Comparison of ENCODE assay signal across 8 mouse cellular contexts in the genomic region with DNA sequence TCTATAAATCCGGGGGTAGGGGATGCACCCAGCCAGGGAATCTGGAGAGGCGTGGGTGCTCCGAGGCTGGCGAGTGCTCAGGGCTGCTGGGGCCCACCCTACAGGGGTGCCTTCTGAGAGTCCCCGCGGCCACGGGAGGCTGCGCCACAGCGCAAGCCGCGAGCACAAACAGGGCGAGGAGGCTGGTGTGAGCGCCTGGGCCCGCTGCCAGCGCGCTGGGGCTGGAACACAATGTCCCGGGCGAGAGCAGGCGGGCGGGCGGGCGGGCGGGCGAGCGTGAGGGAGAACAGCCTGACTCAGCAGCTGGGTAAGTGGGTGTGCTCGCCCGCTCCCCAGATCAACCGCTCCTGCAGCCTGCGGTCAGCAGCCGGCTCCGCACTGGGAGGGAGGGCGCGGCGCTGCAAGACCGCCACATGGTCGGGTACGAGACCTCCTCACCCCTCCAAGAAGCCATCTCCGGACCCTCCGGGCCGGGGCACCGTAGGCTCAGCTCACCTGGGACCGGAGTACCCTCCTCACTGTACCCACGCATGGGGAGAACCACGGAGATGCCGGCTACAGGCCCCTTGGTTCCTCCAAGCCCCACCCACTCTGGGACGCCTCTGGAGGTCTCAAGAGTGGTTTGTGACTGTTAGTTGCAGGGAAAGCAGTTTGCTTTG. TPM values are rescaled to one million over a fixed set of nuclear protein-coding genes. Genes with fewer than 3 reads are reported as not detected.
A peak's percentile ranks its signal among the peaks of the same experiment; 100 is the strongest.
DNase-seq lines count a peak whose midpoint lies in the region; ATAC-seq and TF ChIP-seq lines count a peak whose summit lies in the region.

No protein-coding gene starts in this region.

- under 1% methylated on average over 38 of the region's 46 CpGs for WGBS in intestine, embryonic 14.5 days
- WGBS in small intestine, adult 2 months, result under 1% methylated on average over 40 of the region's 46 CpGs

- peak overlapping the region; percentile 47 for H3K27ac ChIP-seq in intestine, embryonic 14.5 days (ENCODE audit: low read depth)
- peak overlapping the region; percentile 84 for H3K27ac ChIP-seq in small intestine, adult 2 months (ENCODE audit: insufficient read depth, low read depth, low read length)

- H3K9me3 ChIP-seq in intestine, embryonic 14.5 days (ENCODE audit: control insufficient read depth, low read length), result no peaks in the 10 kb centered on the region

- peak overlapping the region; percentile 32 for H3K4me3 ChIP-seq in intestine, embryonic 14.5 days (ENCODE audit: low read depth, low read length)
- H3K4me3 ChIP-seq in small intestine, adult 2 months (ENCODE audit: low read depth, low read length), result peak overlapping the region; percentile 67

- H3K9ac ChIP-seq in intestine, embryonic 14.5 days (ENCODE audit: low read length), result peak overlapping the region; percentile 37

- H3K36me3 ChIP-seq in intestine, embryonic 14.5 days (ENCODE audit: control insufficient read depth, insufficient read depth, low read length), result no peaks in the 10 kb centered on the region
- no peaks in the 10 kb centered on the region for H3K36me3 ChIP-seq in small intestine, adult 2 months (ENCODE audit: control insufficient read depth, insufficient read depth, low read length)

- peak overlapping the region; percentile 73 for H3K4me2 ChIP-seq in intestine, embryonic 14.5 days (ENCODE audit: low read length)

- DNase-seq in ZHBTc4 (ENCODE audit: low read depth, low spot score), result peak; percentile 58
- DNase-seq in cerebellum, postnatal 36 days, result peak; percentile 82
- DNase-seq in gastrocnemius, adult 8-10 months (ENCODE audit: low spot score in 2 of 2), result peak; percentile 94 to 95
- peak; percentile 80 for DNase-seq in intestine, embryonic 14.5 days (ENCODE audit: low spot score)
- peak; percentile 90 for DNase-seq in left cerebral cortex, postnatal 25 days (ENCODE audit: low spot score in 2 of 2)

- H3K4me1 ChIP-seq in intestine, embryonic 14.5 days (replicated peaks; ENCODE audit: control insufficient read depth, insufficient read depth, low read length), result peaks cover 29% of the 10 kb centered on the region
- H3K4me1 ChIP-seq in small intestine, adult 2 months (ENCODE audit: control insufficient read depth, insufficient read depth, insufficient read length, low read length), result peaks cover 42% of the 10 kb centered on the region

- intact Hi-C loops in left cerebral cortex, postnatal 25 days (cut with DNase I), result no loop called here

- TF ChIP-seq CTCF in small intestine, adult 2 months (IDR thresholded peaks at IDR 0.05; ENCODE audit: extremely low read depth, insufficient read length, insufficient replicate concordance, low read depth, low read length), result no peak

- 0 out of 2 replicates have a peak, but pooled peaks cover 4% of the 10 kb centered on the region for H3K27me3 ChIP-seq in intestine, embryonic 14.5 days (replicated peaks; ENCODE audit: control insufficient read depth, insufficient read depth, low read length)
- no peaks in the 10 kb centered on the region for H3K27me3 ChIP-seq in small intestine, adult 2 months (ENCODE audit: control insufficient read depth, insufficient read depth, low read length)

- ATAC-seq in intestine, embryonic 14.5 days (replicated peaks; ENCODE audit: low FRiP score, low TSS enrichment, low read depth), result peak; percentile 38
- ATAC-seq in megakaryocyte-erythroid progenitor cell, adult 5-6 weeks (replicated peaks; ENCODE audit: low FRiP score, low TSS enrichment, poor library complexity, severe bottlenecking), result peak; percentile 69
- ATAC-seq in erythroblast, adult 5-6 weeks (replicated peaks; ENCODE audit: low FRiP score, poor library complexity, severe bottlenecking), result no peak

- TF ChIP-seq POLR2A in small intestine, adult 2 months (IDR thresholded peaks at IDR 0.05; ENCODE audit: low read depth, low read length), result peak; percentile 52

RNA-seq across cellular contexts. Expression of gene Fkbp5, which starts 0.8 kb away (rescaled TPM):
- 100 to 1,000 TPM in 1 of 4 experiments, 10 to 100 TPM in 3; 39.2 to 148 (median 53.2) TPM for total RNA-seq in gastrocnemius, adult 8-10 months (2022)
- 8.1 and 8.7 TPM in 2 replicates for polyA plus RNA-seq in intestine, embryonic 14.5 days (2014; fragmentation: Nextera tagmentation; extraction: Ambion mirVana)
- 10 to 100 TPM; 46.4 to 53.2 TPM for total RNA-seq in left cerebral cortex, postnatal 25 days (2021)
- total RNA-seq in megakaryocyte-erythroid progenitor cell, adult 5-6 weeks (2014; fragmentation: Nextera tagmentation), result 19.8 and 32.3 TPM in 2 replicates
- 19.9 and 25.1 TPM in 2 replicates for total RNA-seq in megakaryocyte-erythroid progenitor cell, adult 5-6 weeks (2017)
- polyA plus RNA-seq in small intestine, adult 2 months (2012; rRNA removed), result 4.0 and 10.6 TPM in 2 replicates
- total RNA-seq in erythroblast, adult 5-6 weeks (2015; ENCODE audit: low replicate concordance), result 3.7 and 6.7 TPM in 2 replicates
- 12.8 and 13.8 TPM in 2 replicates for total RNA-seq in erythroblast, adult 5-6 weeks (2017; ENCODE audit: low replicate concordance)

RNA-seq across cellular contexts. Expression of gene Armc12, which starts 12.5 kb away (rescaled TPM):
- not detected for total RNA-seq in gastrocnemius, adult 8-10 months (2022)
- polyA plus RNA-seq in intestine, embryonic 14.5 days (2014; fragmentation: Nextera tagmentation; extraction: Ambion mirVana), result not detected in 2 replicates
- not detected for total RNA-seq in left cerebral cortex, postnatal 25 days (2021)
- total RNA-seq in megakaryocyte-erythroid progenitor cell, adult 5-6 weeks (2014; fragmentation: Nextera tagmentation), result not detected in 2 replicates
- not detected in 2 replicates for total RNA-seq in megakaryocyte-erythroid progenitor cell, adult 5-6 weeks (2017)
- not detected in 2 replicates for polyA plus RNA-seq in small intestine, adult 2 months (2012; rRNA removed)
- total RNA-seq in erythroblast, adult 5-6 weeks (2015; ENCODE audit: low replicate concordance), result not detected in 2 replicates
- not detected in 2 replicates for total RNA-seq in erythroblast, adult 5-6 weeks (2017; ENCODE audit: low replicate concordance)

RNA-seq across cellular contexts. Expression of gene Clpsl2, which starts 31.1 kb away (rescaled TPM):
- not detected for total RNA-seq in gastrocnemius, adult 8-10 months (2022)
- polyA plus RNA-seq in intestine, embryonic 14.5 days (2014; fragmentation: Nextera tagmentation; extraction: Ambion mirVana), result not detected in 2 replicates
- total RNA-seq in left cerebral cortex, postnatal 25 days (2021), result not detected
- total RNA-seq in megakaryocyte-erythroid progenitor cell, adult 5-6 weeks (2014; fragmentation: Nextera tagmentation), result not detected in 2 replicates
- not detected in 2 replicates for total RNA-seq in megakaryocyte-erythroid progenitor cell, adult 5-6 weeks (2017)
- not detected in 2 replicates for polyA plus RNA-seq in small intestine, adult 2 months (2012; rRNA removed)
- not detected in 2 replicates for total RNA-seq in erythroblast, adult 5-6 weeks (2015; ENCODE audit: low replicate concordance)
- total RNA-seq in erythroblast, adult 5-6 weeks (2017; ENCODE audit: low replicate concordance), result not detected in 2 replicates

RNA-seq across cellular contexts. Expression of gene Clps, which starts 42.5 kb away (rescaled TPM):
- not detected for total RNA-seq in gastrocnemius, adult 8-10 months (2022)
- 18.6 and 323 TPM in 2 replicates for polyA plus RNA-seq in intestine, embryonic 14.5 days (2014; fragmentation: Nextera tagmentation; extraction: Ambion mirVana)
- total RNA-seq in left cerebral cortex, postnatal 25 days (2021), result not detected
- not detected in 2 replicates for total RNA-seq in megakaryocyte-erythroid progenitor cell, adult 5-6 weeks (2014; fragmentation: Nextera tagmentation)
- not detected in 2 replicates for total RNA-seq in megakaryocyte-erythroid progenitor cell, adult 5-6 weeks (2017)
- 1,332 and 30,405 TPM in 2 replicates for polyA plus RNA-seq in small intestine, adult 2 months (2012; rRNA removed)
- total RNA-seq in erythroblast, adult 5-6 weeks (2015; ENCODE audit: low replicate concordance), result not detected in 2 replicates
- total RNA-seq in erythroblast, adult 5-6 weeks (2017; ENCODE audit: low replicate concordance), result not detected in 2 replicates

RNA-seq across cellular contexts. Expression of gene Lhfpl5, which starts 57.4 kb away (rescaled TPM):
- total RNA-seq in gastrocnemius, adult 8-10 months (2022), result not detected
- 1.5 and 2.0 TPM in 2 replicates for polyA plus RNA-seq in intestine, embryonic 14.5 days (2014; fragmentation: Nextera tagmentation; extraction: Ambion mirVana)
- 1 to 10 TPM; 1.4 to 2.8 TPM for total RNA-seq in left cerebral cortex, postnatal 25 days (2021)
- total RNA-seq in megakaryocyte-erythroid progenitor cell, adult 5-6 weeks (2014; fragmentation: Nextera tagmentation), result not detected in 2 replicates
- total RNA-seq in megakaryocyte-erythroid progenitor cell, adult 5-6 weeks (2017), result not detected in 2 replicates
- 0.66 and 1.0 TPM in 2 replicates for polyA plus RNA-seq in small intestine, adult 2 months (2012; rRNA removed)
- total RNA-seq in erythroblast, adult 5-6 weeks (2015; ENCODE audit: low replicate concordance), result not detected in 2 replicates
- not detected in 2 replicates for total RNA-seq in erythroblast, adult 5-6 weeks (2017; ENCODE audit: low replicate concordance)
